Mouse (Mus musculus): ENCODE measurements at regions not wholly inside any gene's neighbourhood (a gene's known extent, or its start where the extent isn't known, plus 50 kb on each side); places are given as distances from the start of the nearest gene placed in this dataset.

DNA sequence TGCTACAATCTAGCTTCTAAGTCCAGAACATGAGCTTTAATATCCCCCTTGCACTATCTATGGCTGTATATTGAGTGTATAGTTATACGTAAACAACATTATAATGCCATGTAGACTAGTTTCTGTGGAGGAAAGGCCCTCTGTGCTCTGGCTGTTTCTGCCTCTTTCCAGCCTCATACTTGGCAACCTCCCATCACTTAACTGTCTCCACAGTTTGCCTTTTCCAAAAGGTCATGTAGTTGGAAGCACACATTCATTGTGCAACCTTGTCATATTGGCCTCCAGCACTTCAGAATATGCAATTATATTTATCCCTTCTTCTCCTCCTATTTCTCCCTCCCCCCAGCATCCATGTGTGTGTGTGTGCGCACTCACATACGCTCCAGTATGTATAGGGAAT is 82.2 kb upstream of the Ranbp3l start:
- TF ChIP-seq CTCF (IDR thresholded peaks at IDR 0.05; ENCODE audit: extremely low read depth, insufficient read depth, low read length) (no peak), POLR2A (IDR thresholded peaks at IDR 0.05; ENCODE audit: extremely low read depth, insufficient read depth, low read length) (no peak)
